Mouse (Mus musculus): ENCODE results near the gene Tgoln1. TPM values are rescaled to one million over a fixed set of nuclear protein-coding genes. Genes with fewer than 3 reads are reported as not detected.

Gene Tgoln1
- total and polyA plus RNA-seq, 2 experiments from 2014 or later = 34.2 to 39.2 TPM

DNA sequence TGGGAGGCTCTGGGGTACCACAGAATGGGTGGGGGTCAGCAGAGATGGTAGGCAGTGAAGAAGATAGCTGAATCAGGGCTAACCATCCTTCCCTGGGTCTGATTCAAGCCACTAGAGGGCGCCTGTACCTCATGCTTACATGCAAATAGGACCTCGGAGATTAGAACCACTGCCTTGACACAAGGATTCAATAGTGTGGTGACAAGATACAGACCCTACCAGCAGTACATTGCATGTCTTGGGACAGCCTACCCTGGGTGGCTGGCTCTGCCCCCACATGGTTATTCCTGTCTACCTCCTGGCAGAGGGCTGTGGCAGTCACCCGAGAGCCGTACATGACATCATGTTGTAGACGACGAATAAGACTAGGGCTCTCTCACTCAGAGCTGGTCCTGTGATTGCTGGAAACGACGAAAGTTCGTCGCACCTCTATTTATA is 30.6 kb upstream of the Tgoln1 start:
- H3K4me2 ChIP-seq (ENCODE audit: low read depth, low read length, poor library complexity, severe bottlenecking) = no peak overlapping the region
- no peaks in the 10 kb centered on the region for H3K36me3 ChIP-seq (ENCODE audit: insufficient read depth, low read length)
- 0 out of 2 replicates have a peak, but pooled peaks have one; percentile 55 for ATAC-seq (ENCODE audit: low FRiP score)
- no peaks in the 10 kb centered on the region for H3K27me3 ChIP-seq (ENCODE audit: insufficient read depth, low read length)
- H3K4me1 ChIP-seq (ENCODE audit: insufficient read depth, low read length) = no peaks in the 10 kb centered on the region
- peak; percentile 85 for DNase-seq (ENCODE audit: low spot score)
- H3K9me3 ChIP-seq (ENCODE audit: low read length) = no peaks in the 10 kb centered on the region
- no peak overlapping the region for H3K27ac ChIP-seq (ENCODE audit: low read depth, low read length)
- no peak overlapping the region for H3K9ac ChIP-seq (replicated peaks; ENCODE audit: low read length, poor library complexity, severe bottlenecking)
- 69% methylated on average over 10 of the region's 10 CpGs for WGBS
- peak; percentile 90 for TF ChIP-seq CTCF (IDR thresholded peaks at IDR 0.05)
- H3K4me3 ChIP-seq (ENCODE audit: low read depth, low read length) = no peak overlapping the region

DNA sequence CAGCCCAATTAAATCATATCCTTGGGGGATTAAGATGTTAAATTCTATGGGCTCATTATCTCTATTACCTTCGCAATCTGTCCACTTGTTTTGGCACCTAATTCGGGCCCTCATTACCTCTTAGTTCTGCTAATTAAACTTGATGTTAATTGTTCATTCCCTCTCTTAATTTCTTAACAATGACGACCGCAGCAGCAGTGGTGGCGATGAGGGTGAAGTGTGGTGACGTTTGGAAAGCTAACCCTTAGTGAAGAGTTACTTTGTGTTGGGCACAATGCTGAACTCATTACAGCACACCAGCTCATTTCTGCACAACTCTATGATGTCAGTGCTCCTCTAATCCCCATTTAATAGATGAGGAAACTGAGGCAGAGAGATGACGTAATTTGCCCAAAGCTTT is 28.6 kb upstream of the Tgoln1 start:
- ATAC-seq (ENCODE audit: low FRiP score) (no peak), DNase-seq (ENCODE audit: low spot score) (no peak)
- no peak for TF ChIP-seq CTCF (IDR thresholded peaks at IDR 0.05)
- Histone ChIP-seq H3K4me3 (ENCODE audit: low read depth, low read length) (no peak overlapping the region), H3K36me3 (ENCODE audit: insufficient read depth, low read length) (no peaks in the 10 kb centered on the region), H3K9ac (replicated peaks; ENCODE audit: low read length, poor library complexity, severe bottlenecking) (no peak overlapping the region), H3K27ac (ENCODE audit: low read depth, low read length) (no peak overlapping the region), H3K27me3 (ENCODE audit: insufficient read depth, low read length) (no peaks in the 10 kb centered on the region), H3K9me3 (ENCODE audit: low read length) (no peaks in the 10 kb centered on the region), H3K4me2 (ENCODE audit: low read depth, low read length, poor library complexity, severe bottlenecking) (no peak overlapping the region), H3K4me1 (ENCODE audit: insufficient read depth, low read length) (no peaks in the 10 kb centered on the region)
- 79% methylated on average over 7 of the region's 7 CpGs for WGBS

DNA sequence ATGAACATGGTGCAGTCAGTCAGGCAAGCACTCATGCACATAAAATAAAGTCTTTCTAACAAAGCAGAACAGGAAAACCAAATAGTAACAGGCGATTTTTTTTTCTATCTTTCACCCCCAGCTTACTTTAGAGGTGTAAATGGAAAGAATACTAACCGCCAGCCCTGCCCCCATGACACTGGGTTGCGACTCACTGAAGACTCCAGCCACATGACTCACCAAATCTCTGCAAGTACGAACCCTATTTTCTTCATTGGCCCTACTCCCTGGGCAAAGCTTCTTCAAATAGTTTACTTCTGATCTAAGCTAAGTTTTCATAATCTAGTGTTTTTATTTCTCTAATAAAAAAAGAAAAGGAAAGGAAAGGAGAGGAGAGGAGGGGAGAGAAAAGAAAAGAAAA is 27.8 kb upstream of the Tgoln1 start:
- WGBS = 82% methylated on average over 4 of the region's 4 CpGs
- no peak for TF ChIP-seq CTCF (IDR thresholded peaks at IDR 0.05)
- Histone ChIP-seq H3K9me3 (ENCODE audit: low read length) (no peaks in the 10 kb centered on the region), H3K4me2 (ENCODE audit: low read depth, low read length, poor library complexity, severe bottlenecking) (no peak overlapping the region), H3K27ac (ENCODE audit: low read depth, low read length) (no peak overlapping the region), H3K36me3 (ENCODE audit: insufficient read depth, low read length) (no peaks in the 10 kb centered on the region), H3K4me3 (ENCODE audit: low read depth, low read length) (no peak overlapping the region), H3K4me1 (ENCODE audit: insufficient read depth, low read length) (no peaks in the 10 kb centered on the region), H3K27me3 (ENCODE audit: insufficient read depth, low read length) (no peaks in the 10 kb centered on the region), H3K9ac (replicated peaks; ENCODE audit: low read length, poor library complexity, severe bottlenecking) (no peak overlapping the region)
- DNase-seq (ENCODE audit: low spot score) (no peak), ATAC-seq (ENCODE audit: low FRiP score) (no peak)

DNA sequence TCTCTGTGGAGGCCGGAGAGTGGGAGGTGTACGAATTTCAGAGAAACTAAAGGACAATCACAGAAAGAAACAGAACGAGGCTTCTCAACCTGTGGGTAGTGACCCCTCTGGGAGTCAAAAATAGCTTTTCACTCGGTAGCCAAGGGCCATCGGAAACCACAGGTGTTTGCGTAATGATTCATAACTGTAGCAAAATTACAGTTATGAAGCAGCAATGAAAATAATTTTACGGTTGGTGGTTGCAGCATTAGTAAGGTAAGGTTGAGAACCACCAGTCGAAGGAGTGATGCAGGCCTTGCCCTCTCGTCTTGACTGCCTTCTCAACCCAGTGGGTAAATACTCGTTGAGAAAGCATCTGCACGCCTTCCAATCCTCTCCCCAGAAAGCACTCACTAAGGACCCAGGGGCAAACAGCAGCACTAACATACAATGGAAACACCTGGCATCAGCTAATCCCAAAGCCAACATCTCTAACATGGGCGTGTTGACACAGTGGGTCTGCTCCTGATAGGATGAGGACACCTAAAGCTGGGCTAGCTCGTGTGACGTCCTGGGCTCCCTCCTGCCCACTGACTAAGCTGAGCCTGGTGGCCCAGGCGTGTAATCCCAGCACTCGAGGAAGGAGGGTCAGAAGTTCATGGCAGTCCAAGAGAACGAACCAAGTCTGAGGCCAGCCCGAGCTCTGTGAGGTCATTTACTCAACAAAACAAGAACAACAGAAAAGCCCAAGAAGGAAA is 24.6 kb upstream of the Tgoln1 start:
- Histone ChIP-seq H3K4me2 (ENCODE audit: low read depth, low read length, poor library complexity, severe bottlenecking) (no peak overlapping the region), H3K36me3 (ENCODE audit: insufficient read depth, low read length) (no peaks in the 10 kb centered on the region), H3K9ac (replicated peaks; ENCODE audit: low read length, poor library complexity, severe bottlenecking) (no peak overlapping the region), H3K27ac (ENCODE audit: low read depth, low read length) (no peak overlapping the region), H3K4me1 (ENCODE audit: insufficient read depth, low read length) (no peaks in the 10 kb centered on the region), H3K4me3 (ENCODE audit: low read depth, low read length) (no peak overlapping the region), H3K27me3 (ENCODE audit: insufficient read depth, low read length) (no peaks in the 10 kb centered on the region), H3K9me3 (ENCODE audit: low read length) (no peaks in the 10 kb centered on the region)
- DNase-seq (ENCODE audit: low spot score) (no peak), ATAC-seq (ENCODE audit: low FRiP score) (no peak)
- 84% methylated on average over 18 of the region's 18 CpGs for WGBS
- TF ChIP-seq CTCF (IDR thresholded peaks at IDR 0.05) = no peak

DNA sequence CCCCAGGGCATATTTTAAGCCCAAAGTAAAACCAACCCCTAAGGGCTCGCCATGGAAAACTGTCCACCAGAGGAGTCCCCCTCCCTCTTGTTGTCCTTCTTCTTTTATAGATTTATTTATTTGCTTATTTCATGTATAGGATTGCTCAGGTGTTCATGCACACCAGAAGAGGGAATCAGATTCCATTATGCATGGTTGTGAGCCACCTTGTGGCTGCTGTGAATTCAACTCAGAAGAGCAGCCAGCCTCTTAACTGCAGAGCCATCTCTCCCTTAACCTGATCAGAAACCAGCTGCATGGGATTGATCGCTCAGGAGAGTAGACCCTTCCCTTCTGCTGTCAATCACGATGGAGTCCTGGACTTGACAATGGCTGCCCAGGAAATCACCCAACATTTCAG is 20.1 kb upstream of the Tgoln1 start:
- ATAC-seq (ENCODE audit: low FRiP score) = no peak
- Histone ChIP-seq H3K4me1 (ENCODE audit: insufficient read depth, low read length) (no peaks in the 10 kb centered on the region), H3K4me2 (ENCODE audit: low read depth, low read length, poor library complexity, severe bottlenecking) (no peak overlapping the region), H3K36me3 (ENCODE audit: insufficient read depth, low read length) (no peaks in the 10 kb centered on the region; the same call in 1 of the 2 replicates), H3K4me3 (ENCODE audit: low read depth, low read length) (no peak overlapping the region), H3K27me3 (ENCODE audit: insufficient read depth, low read length) (no peaks in the 10 kb centered on the region), H3K9ac (replicated peaks; ENCODE audit: low read length, poor library complexity, severe bottlenecking) (no peak overlapping the region), H3K27ac (ENCODE audit: low read depth, low read length) (no peak overlapping the region), H3K9me3 (ENCODE audit: low read length) (no peaks in the 10 kb centered on the region)
- WGBS = 77% methylated on average over 3 of the region's 3 CpGs
- peak; percentile 59 for TF ChIP-seq CTCF (IDR thresholded peaks at IDR 0.05)
- no peak for DNase-seq (ENCODE audit: low spot score)

DNA sequence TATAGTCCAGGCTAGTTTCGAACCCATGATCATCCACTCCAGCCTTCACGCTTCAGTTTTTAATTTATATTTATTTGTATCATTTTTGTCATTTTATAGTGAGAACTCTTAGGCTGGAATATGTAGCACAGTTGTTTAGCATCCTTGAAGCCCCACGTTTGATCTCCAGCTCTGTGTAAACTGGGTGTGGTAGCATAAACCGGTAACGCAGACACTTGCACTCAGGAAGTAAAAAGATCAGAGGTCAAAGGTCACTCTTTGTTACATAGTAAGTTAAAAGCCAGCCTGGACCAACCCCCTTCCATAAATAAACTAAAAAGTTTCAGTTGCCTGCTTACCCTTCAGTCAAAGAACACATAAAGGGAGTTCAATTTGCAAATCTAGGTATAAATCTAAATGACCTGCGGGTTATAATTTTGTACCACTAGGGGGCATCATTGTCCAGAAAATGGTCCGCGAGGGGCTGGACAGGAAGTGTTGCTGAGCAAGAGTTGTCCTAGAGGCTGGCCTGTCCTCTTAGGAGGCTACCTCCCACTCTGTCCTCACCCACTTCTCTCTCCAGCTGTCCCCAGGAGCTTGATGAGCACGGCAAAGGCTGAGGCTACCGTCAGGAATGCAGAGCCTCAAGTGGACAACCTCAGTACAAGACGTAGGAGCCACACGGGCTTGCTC is 19.1 kb upstream of the Tgoln1 start:
- TF ChIP-seq CTCF (IDR thresholded peaks at IDR 0.05) = peak; percentile 78
- WGBS = 51% methylated on average over 12 of the region's 12 CpGs
- peak; percentile 69 for DNase-seq (ENCODE audit: low spot score)

More for the DNA sequence above, 19.1 kb upstream of the Tgoln1 start:
- no peak overlapping the region for H3K9ac ChIP-seq (replicated peaks; ENCODE audit: low read length, poor library complexity, severe bottlenecking)
- no peaks in the 10 kb centered on the region; the same call in 1 of the 2 replicates for H3K36me3 ChIP-seq (ENCODE audit: insufficient read depth, low read length)
- H3K27ac ChIP-seq (ENCODE audit: low read depth, low read length) = no peak overlapping the region
- no peak overlapping the region for H3K4me3 ChIP-seq (ENCODE audit: low read depth, low read length)
- H3K27me3 ChIP-seq (ENCODE audit: insufficient read depth, low read length) = no peaks in the 10 kb centered on the region
- no peak for ATAC-seq (ENCODE audit: low FRiP score)
- no peaks in the 10 kb centered on the region for H3K9me3 ChIP-seq (ENCODE audit: low read length)
- H3K4me2 ChIP-seq (ENCODE audit: low read depth, low read length, poor library complexity, severe bottlenecking) = no peak overlapping the region
- no peaks in the 10 kb centered on the region for H3K4me1 ChIP-seq (ENCODE audit: insufficient read depth, low read length)
